Mouse (Mus musculus) neural tube, embryonic 13.5 days (tissue): ENCODE results near the gene Akt1. TPM values are rescaled to one million over a fixed set of nuclear protein-coding genes. Genes with fewer than 3 reads are reported as not detected.

ENCODE experiments used
- microRNA-seq: library from miRNA; unstranded; fragments of <30 nt; microRNA quantifications from one replicate; pipeline ENCODE4, GENCODE M21; 2016
- polyA plus RNA-seq: library from polyadenylated mRNA; unstranded; fragments of >200 nt; fragmentation: Nextera tagmentation; extraction: Ambion mirVana; gene quantifications from 2 replicates; pipeline ENCODE4 v1.2.1, GENCODE M21; 2015

Gene Akt1
- polyA plus RNA-seq, 1 experiment from 2014 or later = 101 TPM

Small RNA genes within 50 kb of the gene (microRNA-seq; reads per million reads assigned to microRNA genes)
- gene Mir6939 = not detected

Other genes with a start within 250 kb of the Akt1 start
- 0.27 and 0.30 TPM in 2 replicates for gene A530016L24Rik, start 185.4 kb downstream of the Akt1 start, polyA plus RNA-seq
- 35.3 and 36.6 TPM in 2 replicates for gene Tmem179, start 158.1 kb downstream of the Akt1 start, polyA plus RNA-seq
- gene Inf2, start 86.1 kb downstream of the Akt1 start, polyA plus RNA-seq = 1.4 and 1.5 TPM in 2 replicates
- 3.2 and 3.6 TPM in 2 replicates for gene Adssl1, start 54.8 kb downstream of the Akt1 start, polyA plus RNA-seq
- gene Siva1, start 30.2 kb downstream of the Akt1 start, polyA plus RNA-seq = 66.3 and 75.0 TPM in 2 replicates
- 2.1 TPM in 2 replicates for gene Zbtb42, start 3.9 kb upstream of the Akt1 start, polyA plus RNA-seq
- 23.7 and 26.9 TPM in 2 replicates for gene Cep170b, start 45.6 kb upstream of the Akt1 start, polyA plus RNA-seq
- 6.7 and 8.6 TPM in 2 replicates for gene Pld4, start 85.8 kb upstream of the Akt1 start, polyA plus RNA-seq
- 2.8 and 2.9 TPM in 2 replicates for gene Ahnak2, start 127.8 kb upstream of the Akt1 start, polyA plus RNA-seq
- gene Clba1, start 134.1 kb upstream of the Akt1 start, polyA plus RNA-seq = 20.2 and 21.1 TPM in 2 replicates
- gene Cdca4, start 154.5 kb upstream of the Akt1 start, polyA plus RNA-seq = 46.9 and 56.1 TPM in 2 replicates
- gene Gpr132, start 193.3 kb upstream of the Akt1 start, polyA plus RNA-seq = not detected in 2 replicates